Mouse (Mus musculus) intestine, embryonic 14.5 days (tissue): ENCODE measurements around the gene 4931417E11Rik. TPM values are rescaled to one million over a fixed set of nuclear protein-coding genes. Genes with fewer than 3 reads are reported as not detected.
A peak's percentile ranks its signal among the peaks of the same experiment; 100 is the strongest.

Experiments used
- ATAC-seq: fragments of 200-750 bp; cut with Nextera tagmentation; replicated peaks from 2 replicates; pipeline ENCODE4 v1.8.0; 2017; ENCODE audit warnings: low read depth, moderate number of reproducible peaks, moderate TSS enrichment, moderate library complexity; ENCODE audit not compliant: low FRiP score, low TSS enrichment
- DNase-seq: peaks from one replicate; pipeline ENCODE4 v3.0.0-alpha.2; 2018; ENCODE audit warnings: low spot score
- H3K27ac ChIP-seq: fragments of 300-500 bp; sonication (generic); 2 replicates; pipeline ENCODE4 v1.5.1; 2014; ENCODE audit warnings: low read depth, mild to moderate bottlenecking, control low read depth
- H3K27me3 ChIP-seq: fragments of 300-500 bp; sonication (generic); replicated peaks from 2 replicates; pipeline ENCODE4 v1.6.1; 2014; ENCODE audit warnings: low read length, control low read depth; ENCODE audit not compliant: control insufficient read depth, insufficient read depth
- H3K36me3 ChIP-seq: fragments of 300-500 bp; sonication (generic); 2 replicates; pipeline ENCODE4 v1.6.1; 2014; ENCODE audit warnings: low read length, control low read depth; ENCODE audit not compliant: control insufficient read depth, insufficient read depth
- H3K4me1 ChIP-seq: fragments of 300-500 bp; sonication (generic); replicated peaks from 2 replicates; pipeline ENCODE4 v1.6.1; 2014; ENCODE audit warnings: low read length, control low read depth, mixed read lengths; ENCODE audit not compliant: control insufficient read depth, insufficient read depth
- H3K4me2 ChIP-seq: fragments of 300-500 bp; sonication (generic); 2 replicates; pipeline ENCODE4 v1.6.1; 2014; ENCODE audit warnings: low read length
- H3K4me3 ChIP-seq: fragments of 300-500 bp; sonication (generic); 2 replicates; pipeline ENCODE4 v1.5.1; 2014; ENCODE audit warnings: low read depth, low read length, control low read depth, mixed read lengths
- H3K9ac ChIP-seq: fragments of 300-500 bp; sonication (generic); 2 replicates; pipeline ENCODE4 v1.6.1; 2014; ENCODE audit warnings: mild to moderate bottlenecking, low read length
- H3K9me3 ChIP-seq: fragments of 300-500 bp; sonication (generic); 2 replicates; pipeline ENCODE4 v1.6.1; 2016; ENCODE audit warnings: low read length, control low read depth; ENCODE audit not compliant: control insufficient read depth
- WGBS: fragments of 180-500 bp; shearing (Covaris S2); extraction: QIAGEN DNeasy Blood & Tissue Kit; methylation state at CpG from one replicate; pipeline ENCODE4 v1.1.7; 2014; 5-methylcytosine and 5-hydroxymethylcytosine counted together
- polyA plus RNA-seq: library from polyadenylated mRNA; unstranded; fragments of >200 nt; fragmentation: Nextera tagmentation; extraction: Ambion mirVana; gene quantifications from 2 replicates; pipeline ENCODE4 v1.2.1, GENCODE M21; 2014

4931417E11Rik gene
- not detected in 2 replicates for polyA plus RNA-seq

- 90% methylated on average over 8 of the region's 8 CpGs for WGBS
- Histone ChIP-seq H3K4me3 (no peak within 1 kb of the TSS), H3K9me3 (no peaks in the 10 kb centered on the region), H3K36me3 (no peaks in the 10 kb centered on the region), H3K27me3 (no peaks in the 10 kb centered on the region), H3K4me2 (no peak within 1 kb of the TSS), H3K27ac (no peak within 1 kb of the TSS), H3K9ac (no peak within 1 kb of the TSS), H3K4me1 (no peaks in the 10 kb centered on the region)
- no peak for DNase-seq
- no peak for ATAC-seq
Observed at GRCm38 (mm10) chr6:73469567-73469966, at the start of gene 4931417E11Rik. Gene 4931417E11Rik (minus strand): TSS chr6:73469667.

- ATAC-seq (no peak), DNase-seq (peak; percentile 88)
- Histone ChIP-seq H3K9me3 (no peaks in the 10 kb centered on the region), H3K4me3 (no peak overlapping the region), H3K27ac (no peak overlapping the region), H3K36me3 (no peaks in the 10 kb centered on the region), H3K4me1 (no peaks in the 10 kb centered on the region), H3K27me3 (no peaks in the 10 kb centered on the region), H3K4me2 (no peak overlapping the region), H3K9ac (no peak overlapping the region)
- WGBS = 27% methylated on average over 14 of the region's 14 CpGs
Observed at GRCm38 (mm10) chr6:73517818-73518396, 48.4 kb upstream of the 4931417E11Rik start.

- Histone ChIP-seq H3K4me2 (no peak overlapping the region), H3K9ac (no peak overlapping the region), H3K36me3 (no peaks in the 10 kb centered on the region), H3K9me3 (no peaks in the 10 kb centered on the region), H3K4me3 (no peak overlapping the region), H3K27me3 (no peaks in the 10 kb centered on the region), H3K27ac (no peak overlapping the region), H3K4me1 (no peaks in the 10 kb centered on the region)
- 26% methylated on average over 1 of the region's 1 CpGs for WGBS
- no peak for DNase-seq
- ATAC-seq = no peak
Observed at GRCm38 (mm10) chr6:73512907-73513306, 43.4 kb upstream of the 4931417E11Rik start.

GRCm38 (mm10) chr6:73499631-73500030 lies 30.2 kb upstream of the 4931417E11Rik start:
- Histone ChIP-seq H3K9me3 (no peaks in the 10 kb centered on the region), H3K9ac (no peak overlapping the region), H3K4me3 (no peak overlapping the region), H3K4me1 (no peaks in the 10 kb centered on the region), H3K4me2 (no peak overlapping the region), H3K27me3 (no peaks in the 10 kb centered on the region), H3K36me3 (no peaks in the 10 kb centered on the region), H3K27ac (no peak overlapping the region)
- ATAC-seq = no peak
- WGBS = 89% methylated on average over 7 of the region's 7 CpGs
- no peak for DNase-seq

GRCm38 (mm10) chr6:73497321-73497720 lies 27.9 kb upstream of the 4931417E11Rik start:
- Histone ChIP-seq H3K4me1 (no peaks in the 10 kb centered on the region), H3K9ac (no peak overlapping the region), H3K4me3 (no peak overlapping the region), H3K27ac (no peak overlapping the region), H3K27me3 (no peaks in the 10 kb centered on the region), H3K9me3 (no peaks in the 10 kb centered on the region), H3K36me3 (no peaks in the 10 kb centered on the region), H3K4me2 (no peak overlapping the region)
- ATAC-seq (no peak), DNase-seq (no peak)
- 65% methylated on average over 2 of the region's 2 CpGs for WGBS

- H3K4me2 ChIP-seq = no peak overlapping the region
- H3K27me3 ChIP-seq = no peaks in the 10 kb centered on the region
- no peak for ATAC-seq
- no peak overlapping the region for H3K9ac ChIP-seq
- no peak overlapping the region for H3K4me3 ChIP-seq
- no peaks in the 10 kb centered on the region for H3K9me3 ChIP-seq
- DNase-seq = no peak
- no peaks in the 10 kb centered on the region for H3K36me3 ChIP-seq
- no peaks in the 10 kb centered on the region for H3K4me1 ChIP-seq
- H3K27ac ChIP-seq = no peak overlapping the region
- 91% methylated on average over 1 of the region's 1 CpGs for WGBS
Observed at GRCm38 (mm10) chr6:73490524-73490923, 21.1 kb upstream of the 4931417E11Rik start.

- Histone ChIP-seq H3K9ac (no peak overlapping the region), H3K4me1 (no peaks in the 10 kb centered on the region), H3K4me3 (no peak overlapping the region), H3K36me3 (no peaks in the 10 kb centered on the region), H3K4me2 (no peak overlapping the region), H3K27me3 (no peaks in the 10 kb centered on the region), H3K9me3 (no peaks in the 10 kb centered on the region), H3K27ac (no peak overlapping the region)
- no peak for ATAC-seq
- no peak for DNase-seq
- 85% methylated on average over 3 of the region's 3 CpGs for whole genome bisulfite sequencing
Observed at GRCm38 (mm10) chr6:73485616-73486015, 16.1 kb upstream of the 4931417E11Rik start.

- no peak overlapping the region for H3K4me2 ChIP-seq
- WGBS = 63% methylated on average over 3 of the region's 3 CpGs
- H3K27ac ChIP-seq = no peak overlapping the region
- H3K4me3 ChIP-seq = no peak overlapping the region
- H3K4me1 ChIP-seq = no peaks in the 10 kb centered on the region
- H3K36me3 ChIP-seq = no peaks in the 10 kb centered on the region
- no peak overlapping the region for H3K9ac ChIP-seq
- no peaks in the 10 kb centered on the region for H3K9me3 ChIP-seq
- no peaks in the 10 kb centered on the region for H3K27me3 ChIP-seq
- ATAC-seq (no peak), DNase-seq (no peak)
Observed at GRCm38 (mm10) chr6:73466084-73466483, 3.4 kb downstream of the 4931417E11Rik start.

GRCm38 (mm10) chr6:73462543-73462942 lies 6.9 kb downstream of the 4931417E11Rik start:
- ATAC-seq = no peak
- H3K9ac ChIP-seq = no peak overlapping the region
- no peak overlapping the region for H3K27ac ChIP-seq
- no peaks in the 10 kb centered on the region for H3K9me3 ChIP-seq
- no peak for DNase-seq
- no peaks in the 10 kb centered on the region for H3K36me3 ChIP-seq
- H3K27me3 ChIP-seq = no peaks in the 10 kb centered on the region
- 68% methylated on average over 5 of the region's 5 CpGs for WGBS
- H3K4me1 ChIP-seq = no peaks in the 10 kb centered on the region
- no peak overlapping the region for H3K4me2 ChIP-seq
- no peak overlapping the region for H3K4me3 ChIP-seq
